In the genomic region with DNA sequence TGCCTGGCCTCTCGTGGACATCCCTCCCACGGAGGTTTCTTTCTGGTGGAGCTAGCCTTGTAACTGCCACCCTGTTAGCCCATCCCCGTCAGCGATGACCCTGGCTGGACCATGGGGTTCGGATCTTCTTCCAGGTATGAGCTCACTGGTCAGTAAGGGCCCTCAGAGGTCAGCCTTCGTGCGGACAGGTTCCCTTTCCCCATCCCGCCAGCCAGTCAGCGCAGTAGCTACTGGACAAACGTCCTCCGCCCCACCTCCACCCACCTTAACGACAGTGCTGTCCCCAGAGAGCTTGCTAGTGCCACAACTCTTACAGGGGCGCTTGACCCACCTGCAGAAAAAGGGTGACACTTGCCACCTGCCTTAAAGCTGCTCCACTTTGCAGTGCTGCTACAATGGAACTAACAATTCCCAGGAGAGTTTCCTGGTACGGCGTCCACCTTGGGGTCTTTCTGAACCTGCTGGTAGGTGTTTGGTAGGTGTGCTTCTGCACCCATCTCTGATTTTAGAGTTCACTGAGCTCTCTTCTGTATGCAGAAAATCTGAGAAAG, we compare ENCODE assay signal across 8 mouse cellular contexts. TPM values are rescaled to one million over a fixed set of nuclear protein-coding genes. Genes with fewer than 3 reads are reported as not detected.
A peak's percentile ranks its signal among the peaks of the same experiment; 100 is the strongest.
DNase-seq lines count a peak whose midpoint lies in the region; ATAC-seq lines count a peak whose summit lies in the region.

No protein-coding gene starts in this region.

- H3K4me1 ChIP-seq in kidney, embryonic 14.5 days (ENCODE audit: control insufficient read depth, insufficient read depth, low read length), result peaks cover 8% of the 10 kb centered on the region; the same call in 1 of the 2 replicates
- no peaks in the 10 kb centered on the region for H3K4me1 ChIP-seq in embryonic facial prominence, embryonic 11.5 days (ENCODE audit: control insufficient read depth, insufficient read depth, low read length)
- H3K4me1 ChIP-seq in intestine, embryonic 15.5 days (replicated peaks), result peaks cover 11% of the 10 kb centered on the region; the same call in 1 of the 2 replicates
- peaks cover 12% of the 10 kb centered on the region for H3K4me1 ChIP-seq in midbrain, embryonic 12.5 days

- ATAC-seq in kidney, embryonic 14.5 days (ENCODE audit: low FRiP score, low TSS enrichment), result no peak; the same call in 1 of the 2 replicates
- peak; percentile 1; the same call in 1 of the 2 replicates for ATAC-seq in embryonic facial prominence, embryonic 11.5 days (replicated peaks; ENCODE audit: insufficient number of reproducible peaks, low FRiP score, low TSS enrichment, low read depth)
- no peak for ATAC-seq in intestine, embryonic 15.5 days
- no peak; the same call in none of the 2 replicates for ATAC-seq in midbrain, embryonic 12.5 days (ENCODE audit: low FRiP score, low read depth)
- ATAC-seq in erythroid progenitor cell, adult 5-6 weeks (replicated peaks; ENCODE audit: low FRiP score, poor library complexity, severe bottlenecking), result no peak

- DNase-seq in kidney, postnatal 14 days, result no peak
- DNase-seq in embryonic facial prominence, embryonic 11.5 days (ENCODE audit: low spot score), result no peak
- no peak for DNase-seq in urinary bladder, postnatal 14 days (ENCODE audit: low spot score)
- DNase-seq in ovary, adult 18-20 months (ENCODE audit: low spot score), result no peak

- no peaks in the 10 kb centered on the region for H3K9me3 ChIP-seq in kidney, embryonic 14.5 days (ENCODE audit: control insufficient read depth, low read length)
- H3K9me3 ChIP-seq in embryonic facial prominence, embryonic 11.5 days (replicated peaks; ENCODE audit: control insufficient read depth, low read length), result no peaks in the 10 kb centered on the region
- H3K9me3 ChIP-seq in intestine, embryonic 15.5 days, result no peaks in the 10 kb centered on the region
- no peaks in the 10 kb centered on the region for H3K9me3 ChIP-seq in midbrain, embryonic 12.5 days

- 14% methylated on average over 15 of the region's 15 CpGs for WGBS in kidney, embryonic 14.5 days
- WGBS in embryonic facial prominence, embryonic 11.5 days, result 12% methylated on average over 15 of the region's 15 CpGs
- 13% methylated on average over 15 of the region's 15 CpGs for WGBS in intestine, embryonic 15.5 days
- WGBS in midbrain, embryonic 12.5 days, result 14% methylated on average over 15 of the region's 15 CpGs

- H3K4me2 ChIP-seq in kidney, embryonic 14.5 days (replicated peaks; ENCODE audit: low read depth, low read length), result peak overlapping the region; percentile 97
- peak overlapping the region; percentile 95 for H3K4me2 ChIP-seq in embryonic facial prominence, embryonic 11.5 days (ENCODE audit: low read depth, low read length)
- peak overlapping the region; percentile 91 for H3K4me2 ChIP-seq in intestine, embryonic 15.5 days (replicated peaks)
- peak overlapping the region; percentile 95 for H3K4me2 ChIP-seq in midbrain, embryonic 12.5 days (replicated peaks)

- peak overlapping the region; percentile 72 for H3K9ac ChIP-seq in kidney, embryonic 14.5 days (ENCODE audit: low read depth, low read length)
- H3K9ac ChIP-seq in embryonic facial prominence, embryonic 11.5 days (replicated peaks; ENCODE audit: low read length), result peak overlapping the region; percentile 70
- peak overlapping the region; percentile 63 for H3K9ac ChIP-seq in intestine, embryonic 15.5 days
- peak overlapping the region; percentile 87 for H3K9ac ChIP-seq in midbrain, embryonic 12.5 days (replicated peaks)

- H3K36me3 ChIP-seq in kidney, embryonic 14.5 days (ENCODE audit: control insufficient read depth, insufficient read depth, low read length), result peaks cover under 1% of the 10 kb centered on the region; the same call in 1 of the 2 replicates
- H3K36me3 ChIP-seq in embryonic facial prominence, embryonic 11.5 days (replicated peaks; ENCODE audit: control insufficient read depth, insufficient read depth, low read depth, low read length), result no peaks in the 10 kb centered on the region; the same call in 1 of the 2 replicates
- H3K36me3 ChIP-seq in intestine, embryonic 15.5 days, result no peaks in the 10 kb centered on the region
- H3K36me3 ChIP-seq in midbrain, embryonic 12.5 days, result peaks cover 15% of the 10 kb centered on the region

- peaks cover 11% of the 10 kb centered on the region for H3K27me3 ChIP-seq in kidney, embryonic 14.5 days (ENCODE audit: control insufficient read depth, insufficient read depth, low read length)
- H3K27me3 ChIP-seq in embryonic facial prominence, embryonic 11.5 days (ENCODE audit: control insufficient read depth, insufficient read depth, low read length), result peaks cover 12% of the 10 kb centered on the region
- peaks cover 4% of the 10 kb centered on the region for H3K27me3 ChIP-seq in intestine, embryonic 15.5 days (replicated peaks)
- peaks cover 22% of the 10 kb centered on the region for H3K27me3 ChIP-seq in midbrain, embryonic 12.5 days

- H3K27ac ChIP-seq in kidney, embryonic 14.5 days (ENCODE audit: low read depth, low read length), result no peak overlapping the region
- H3K27ac ChIP-seq in embryonic facial prominence, embryonic 11.5 days (replicated peaks; ENCODE audit: low read depth, low read length), result no peak overlapping the region
- no peak overlapping the region for H3K27ac ChIP-seq in intestine, embryonic 15.5 days
- peak overlapping the region; percentile 73 for H3K27ac ChIP-seq in midbrain, embryonic 12.5 days (replicated peaks)

- H3K4me3 ChIP-seq in kidney, embryonic 14.5 days (ENCODE audit: low read length), result peak overlapping the region; percentile 71
- H3K4me3 ChIP-seq in embryonic facial prominence, embryonic 11.5 days (ENCODE audit: low read depth, low read length), result peak overlapping the region; percentile 88
- peak overlapping the region; percentile 90 for H3K4me3 ChIP-seq in intestine, embryonic 15.5 days (replicated peaks)
- H3K4me3 ChIP-seq in midbrain, embryonic 12.5 days, result peak overlapping the region; percentile 84

RNA-seq across cellular contexts. Expression of a gene that starts 0.8 kb away (rescaled TPM):
- polyA plus RNA-seq in kidney, embryonic 14.5 days (2014; fragmentation: Nextera tagmentation; extraction: Ambion mirVana), result 2.4 and 5.9 TPM in 2 replicates
- polyA plus RNA-seq in embryonic facial prominence, embryonic 11.5 days (2014; fragmentation: Nextera tagmentation; extraction: Ambion mirVana), result 6.8 and 7.3 TPM in 2 replicates
- 3.8 and 4.1 TPM in 2 replicates for polyA plus RNA-seq in intestine, embryonic 15.5 days (2015; fragmentation: Nextera tagmentation; extraction: Ambion mirVana)
- polyA plus RNA-seq in midbrain, embryonic 12.5 days (2016; fragmentation: Nextera tagmentation; extraction: Ambion mirVana), result 13.2 and 14.5 TPM in 2 replicates
- 68.7 and 97.7 TPM in 2 replicates for total RNA-seq in erythroid progenitor cell, adult 5-6 weeks (2015; ENCODE audit: low replicate concordance)
- 126 and 169 TPM in 2 replicates for total RNA-seq in erythroid progenitor cell, adult 5-6 weeks (2017; ENCODE audit: low replicate concordance)

RNA-seq across cellular contexts. Expression of a gene that starts 46.7 kb away (rescaled TPM):
- polyA plus RNA-seq in kidney, embryonic 14.5 days (2014; fragmentation: Nextera tagmentation; extraction: Ambion mirVana), result 7.6 and 7.7 TPM in 2 replicates
- 7.2 and 8.4 TPM in 2 replicates for polyA plus RNA-seq in embryonic facial prominence, embryonic 11.5 days (2014; fragmentation: Nextera tagmentation; extraction: Ambion mirVana)
- 7.2 and 8.1 TPM in 2 replicates for polyA plus RNA-seq in intestine, embryonic 15.5 days (2015; fragmentation: Nextera tagmentation; extraction: Ambion mirVana)
- 12.1 and 12.6 TPM in 2 replicates for polyA plus RNA-seq in midbrain, embryonic 12.5 days (2016; fragmentation: Nextera tagmentation; extraction: Ambion mirVana)
- total RNA-seq in erythroid progenitor cell, adult 5-6 weeks (2015; ENCODE audit: low replicate concordance), result 0.84 and 3.6 TPM in 2 replicates
- total RNA-seq in erythroid progenitor cell, adult 5-6 weeks (2017; ENCODE audit: low replicate concordance), result 2.0 and 6.9 TPM in 2 replicates
